Mouse (Mus musculus): ENCODE measurements around the gene Gm4846. TPM values are rescaled to one million over a fixed set of nuclear protein-coding genes. Genes with fewer than 3 reads are reported as not detected.

The Gm4846 gene
- polyA plus RNA-seq, 1 experiment, result not detected

DNA sequence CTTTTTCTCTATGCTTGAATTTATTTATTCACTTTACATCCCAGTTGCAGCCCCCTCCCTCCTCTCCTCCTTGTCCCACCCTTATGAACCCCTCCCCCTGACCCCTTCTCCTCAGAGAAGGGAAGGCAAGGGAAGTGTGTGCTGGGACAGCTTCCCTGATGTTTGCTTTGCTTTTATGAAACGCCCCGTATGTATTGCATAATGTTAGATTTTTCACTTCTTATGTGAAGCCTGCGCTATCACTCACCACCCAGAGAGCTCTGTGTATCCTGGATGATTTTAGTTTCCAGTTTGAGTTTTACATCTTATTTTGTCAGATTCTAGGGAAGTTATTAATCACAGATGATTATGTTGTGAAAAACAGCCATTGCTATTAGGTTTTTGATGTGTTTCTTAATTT lies 30.2 kb downstream of the Gm4846 start:
- no peak overlapping the region for H3K9ac ChIP-seq (ENCODE audit: low read depth, poor library complexity, severe bottlenecking)
- no peaks in the 10 kb centered on the region for H3K4me1 ChIP-seq (ENCODE audit: control insufficient read depth, insufficient read depth, low read length)
- no peaks in the 10 kb centered on the region for H3K27me3 ChIP-seq (ENCODE audit: control insufficient read depth, insufficient read depth, low read length, poor library complexity, severe bottlenecking)
- H3K9me3 ChIP-seq (replicated peaks; ENCODE audit: control insufficient read depth, insufficient read depth, low read length, poor library complexity, severe bottlenecking), result no peaks in the 10 kb centered on the region
- H3K27ac ChIP-seq (ENCODE audit: insufficient read depth, low read length), result no peak overlapping the region
- no peaks in the 10 kb centered on the region for H3K36me3 ChIP-seq (ENCODE audit: control insufficient read depth, insufficient read depth, low read length, poor library complexity, severe bottlenecking)
- no peak overlapping the region for H3K4me3 ChIP-seq (ENCODE audit: low read depth, low read length)
- TF ChIP-seq CTCF (IDR thresholded peaks at IDR 0.05; ENCODE audit: low read depth, low read length), result no peak
- no peak for TF ChIP-seq EP300 (IDR thresholded peaks at IDR 0.05; ENCODE audit: insufficient read depth, low read depth, low read length)
- TF ChIP-seq POLR2A (IDR thresholded peaks at IDR 0.05; ENCODE audit: insufficient read depth, low read length), result no peak

DNA sequence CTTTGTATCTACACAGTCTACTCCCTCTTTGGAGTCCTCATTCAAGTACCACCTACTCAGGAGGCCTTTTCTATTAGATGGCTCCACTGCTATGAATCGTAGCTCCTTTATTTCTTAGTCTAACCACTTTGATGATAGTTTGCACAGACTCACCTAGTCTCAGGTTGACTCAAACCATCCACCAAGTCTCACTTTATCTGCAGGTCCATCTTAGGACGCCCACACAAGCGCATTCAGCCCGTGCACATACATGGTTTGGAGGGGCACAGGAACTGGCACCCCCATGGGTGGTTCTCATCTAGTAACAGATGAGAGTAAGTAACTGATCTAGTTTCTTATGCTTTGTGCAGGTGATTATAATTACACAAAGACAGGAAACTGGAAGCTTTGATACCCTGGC lies 34.8 kb downstream of the Gm4846 start:
- Histone ChIP-seq H3K9me3 (replicated peaks; ENCODE audit: control insufficient read depth, insufficient read depth, low read length, poor library complexity, severe bottlenecking) (no peaks in the 10 kb centered on the region), H3K27me3 (ENCODE audit: control insufficient read depth, insufficient read depth, low read length, poor library complexity, severe bottlenecking) (no peaks in the 10 kb centered on the region), H3K27ac (ENCODE audit: insufficient read depth, low read length) (no peak overlapping the region), H3K4me3 (ENCODE audit: low read depth, low read length) (no peak overlapping the region), H3K9ac (ENCODE audit: low read depth, poor library complexity, severe bottlenecking) (no peak overlapping the region), H3K4me1 (ENCODE audit: control insufficient read depth, insufficient read depth, low read length) (no peaks in the 10 kb centered on the region), H3K36me3 (ENCODE audit: control insufficient read depth, insufficient read depth, low read length, poor library complexity, severe bottlenecking) (no peaks in the 10 kb centered on the region)
- no peak for TF ChIP-seq CTCF (IDR thresholded peaks at IDR 0.05; ENCODE audit: low read depth, low read length)
- no peak for TF ChIP-seq POLR2A (IDR thresholded peaks at IDR 0.05; ENCODE audit: insufficient read depth, low read length)
- no peak for TF ChIP-seq EP300 (IDR thresholded peaks at IDR 0.05; ENCODE audit: insufficient read depth, low read depth, low read length)

- Histone ChIP-seq H3K4me3 (ENCODE audit: low read depth, low read length) (no peak overlapping the region), H3K27ac (ENCODE audit: insufficient read depth, low read length) (no peak overlapping the region), H3K9ac (ENCODE audit: low read depth, poor library complexity, severe bottlenecking) (no peak overlapping the region), H3K4me1 (ENCODE audit: control insufficient read depth, insufficient read depth, low read length) (no peaks in the 10 kb centered on the region), H3K9me3 (replicated peaks; ENCODE audit: control insufficient read depth, insufficient read depth, low read length, poor library complexity, severe bottlenecking) (no peaks in the 10 kb centered on the region), H3K27me3 (ENCODE audit: control insufficient read depth, insufficient read depth, low read length, poor library complexity, severe bottlenecking) (no peaks in the 10 kb centered on the region), H3K36me3 (ENCODE audit: control insufficient read depth, insufficient read depth, low read length, poor library complexity, severe bottlenecking) (no peaks in the 10 kb centered on the region)
- no peak for TF ChIP-seq CTCF (IDR thresholded peaks at IDR 0.05; ENCODE audit: low read depth, low read length)
- no peak for TF ChIP-seq EP300 (IDR thresholded peaks at IDR 0.05; ENCODE audit: insufficient read depth, low read depth, low read length)
- TF ChIP-seq POLR2A (IDR thresholded peaks at IDR 0.05; ENCODE audit: insufficient read depth, low read length), result no peak
Measured at GRCm38 (mm10) chr1:166441992-166442391, 55.4 kb downstream of the Gm4846 start.

DNA sequence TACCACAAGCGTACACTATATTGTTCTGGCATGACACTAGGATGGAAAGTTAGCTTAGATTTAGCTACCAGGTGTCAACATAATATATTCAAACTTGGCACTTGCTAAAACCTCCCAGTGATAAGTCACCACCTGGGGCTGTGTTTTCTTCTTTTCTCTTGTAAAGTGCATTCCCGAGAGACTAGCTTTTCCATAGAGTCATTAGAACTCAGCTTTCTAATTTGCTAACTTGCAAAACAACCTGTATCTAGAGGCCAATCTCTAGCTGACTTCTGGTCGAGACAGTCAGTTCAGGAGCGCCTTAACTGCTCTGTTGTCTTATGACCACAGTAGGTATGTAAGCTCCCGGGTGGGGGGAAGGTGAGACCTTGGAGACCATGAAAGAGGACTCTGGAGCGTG lies 58.0 kb downstream of the Gm4846 start:
- TF ChIP-seq EP300 (IDR thresholded peaks at IDR 0.05; ENCODE audit: insufficient read depth, low read depth, low read length), result no peak
- no peak for TF ChIP-seq CTCF (IDR thresholded peaks at IDR 0.05; ENCODE audit: low read depth, low read length)
- no peak for TF ChIP-seq POLR2A (IDR thresholded peaks at IDR 0.05; ENCODE audit: insufficient read depth, low read length)
- H3K36me3 ChIP-seq (ENCODE audit: control insufficient read depth, insufficient read depth, low read length, poor library complexity, severe bottlenecking), result no peaks in the 10 kb centered on the region
- no peaks in the 10 kb centered on the region for H3K9me3 ChIP-seq (replicated peaks; ENCODE audit: control insufficient read depth, insufficient read depth, low read length, poor library complexity, severe bottlenecking)
- H3K4me1 ChIP-seq (ENCODE audit: control insufficient read depth, insufficient read depth, low read length), result no peaks in the 10 kb centered on the region
- no peak overlapping the region for H3K27ac ChIP-seq (ENCODE audit: insufficient read depth, low read length)
- no peak overlapping the region for H3K4me3 ChIP-seq (ENCODE audit: low read depth, low read length)
- no peaks in the 10 kb centered on the region for H3K27me3 ChIP-seq (ENCODE audit: control insufficient read depth, insufficient read depth, low read length, poor library complexity, severe bottlenecking)
- no peak overlapping the region for H3K9ac ChIP-seq (ENCODE audit: low read depth, poor library complexity, severe bottlenecking)

Other genes with a start within 250 kb of the Gm4846 start
- gene Ildr2, start 243.4 kb downstream of the Gm4846 start, polyA plus RNA-seq (2011; ENCODE audit: insufficient read depth, insufficient read length, low read depth, missing spikeins), result 0.18 TPM in 1 of 2 replicates, not detected in the other
- 3.7 and 4.7 TPM in 2 replicates for gene Tada1, start 118.5 kb downstream of the Gm4846 start, polyA plus RNA-seq (2011; ENCODE audit: insufficient read depth, insufficient read length, low read depth, missing spikeins)
- gene Pogk, start 87.7 kb downstream of the Gm4846 start, polyA plus RNA-seq (2011; ENCODE audit: insufficient read depth, insufficient read length, low read depth, missing spikeins), result 2.0 and 6.0 TPM in 2 replicates
- not detected in 2 replicates for gene Gm4847, start 150.1 kb upstream of the Gm4846 start, polyA plus RNA-seq (2011; ENCODE audit: insufficient read depth, insufficient read length, low read depth, missing spikeins)
- gene Fmo9, start 184.3 kb upstream of the Gm4846 start, polyA plus RNA-seq (2011; ENCODE audit: insufficient read depth, insufficient read length, low read depth, missing spikeins), result not detected in 2 replicates